Mouse (Mus musculus): ENCODE data around the gene Srgap2. TPM values are rescaled to one million over a fixed set of nuclear protein-coding genes. Genes with fewer than 3 reads are reported as not detected.
"Not testable (repeated sequence)": the region's sequence is repeated elsewhere in the genome, so short reads cannot be mapped to it uniquely, and the experiment has no call there.

Srgap2 gene
- polyA plus RNA-seq, 1 experiment, result 188 TPM

DNA sequence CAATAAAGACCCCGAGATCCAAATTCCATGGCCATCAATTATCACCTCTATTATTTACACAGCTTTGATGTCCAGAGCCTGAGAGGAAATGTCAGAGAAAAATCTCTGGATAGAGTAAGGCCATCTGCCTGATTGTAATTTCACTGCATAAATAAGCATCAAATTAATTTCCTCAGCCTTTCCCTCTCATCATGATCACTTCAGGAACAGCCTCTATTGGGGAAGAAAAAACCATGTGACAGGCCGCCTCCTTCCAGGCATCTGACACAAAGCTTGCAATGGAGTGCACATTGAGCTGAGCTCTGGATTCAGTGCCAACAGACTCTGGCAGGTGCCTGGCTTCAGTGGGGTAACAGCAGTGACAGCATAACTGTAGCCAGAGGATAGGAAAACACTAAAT lies 175.7 kb downstream of the Srgap2 start:
- TF ChIP-seq POLR2A (IDR thresholded peaks at IDR 0.05; ENCODE audit: borderline replicate concordance, low read depth, low read length) (no peak), CTCF (IDR thresholded peaks at IDR 0.05; ENCODE audit: low read depth, low read length) (no peak)
- H3K27ac ChIP-seq (ENCODE audit: insufficient read depth, low read depth, low read length), result no peak overlapping the region
- H3K4me3 ChIP-seq (ENCODE audit: insufficient read depth, low read length), result no peak overlapping the region

DNA sequence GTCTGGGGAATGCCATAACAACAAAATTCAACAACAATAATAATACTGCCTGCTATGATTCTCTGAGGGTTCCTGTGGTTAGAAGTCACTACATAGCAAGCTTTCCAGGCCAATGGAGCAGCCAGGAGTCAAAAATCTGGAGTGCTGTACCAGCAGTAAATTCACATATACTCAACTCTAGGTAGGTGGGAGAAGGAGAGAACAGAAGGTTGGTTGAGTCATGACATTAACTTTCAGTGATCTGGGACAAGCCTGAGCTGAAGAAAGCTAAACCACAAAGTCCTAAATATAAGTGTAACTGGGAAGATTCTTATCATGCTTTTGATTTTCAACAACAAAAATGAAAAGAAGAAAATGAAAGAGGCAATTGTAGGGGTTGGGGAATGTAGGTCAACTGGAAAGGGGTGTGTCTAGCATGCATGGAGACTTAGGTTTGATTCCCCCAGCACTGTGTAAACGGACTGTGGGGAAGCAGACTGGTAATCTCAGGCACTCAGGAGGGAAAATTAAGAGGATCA lies 177.1 kb downstream of the Srgap2 start:
- H3K4me1 ChIP-seq (ENCODE audit: control insufficient read depth, insufficient read depth, low read length), result peaks cover 26% of the 10 kb centered on the region
- no peak overlapping the region for H3K27ac ChIP-seq (ENCODE audit: insufficient read depth, low read depth, low read length)
- no peak for TF ChIP-seq CTCF (IDR thresholded peaks at IDR 0.05; ENCODE audit: low read depth, low read length)
- TF ChIP-seq POLR2A (IDR thresholded peaks at IDR 0.05; ENCODE audit: borderline replicate concordance, low read depth, low read length), result no peak
- H3K4me3 ChIP-seq (ENCODE audit: insufficient read depth, low read length), result no peak overlapping the region

More for the DNA sequence above, 175.7 kb downstream of the Srgap2 start:
- H3K4me1 ChIP-seq (ENCODE audit: control insufficient read depth, insufficient read depth, low read length), result peaks cover 13% of the 10 kb centered on the region

DNA sequence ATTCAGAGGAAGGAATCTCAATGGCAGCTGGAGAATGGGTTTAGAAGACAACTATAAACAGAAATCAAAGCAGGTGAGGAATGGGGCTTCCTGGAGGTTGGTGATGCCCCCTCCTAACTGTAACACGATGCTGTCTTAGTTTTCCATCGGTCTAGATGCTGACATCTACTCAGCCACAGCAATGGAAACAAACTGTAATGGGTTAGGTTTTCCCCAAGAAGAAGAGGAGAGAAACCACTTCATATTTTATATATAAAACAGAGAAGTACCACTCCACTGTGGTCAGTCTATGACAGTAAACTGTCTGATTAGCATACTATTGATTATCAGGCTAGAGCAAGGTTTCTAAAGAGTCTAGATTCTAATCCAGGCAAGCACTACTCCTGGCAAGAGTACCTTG lies 179.4 kb downstream of the Srgap2 start:
- peaks cover 31% of the 10 kb centered on the region for H3K4me1 ChIP-seq (ENCODE audit: control insufficient read depth, insufficient read depth, low read length)

DNA sequence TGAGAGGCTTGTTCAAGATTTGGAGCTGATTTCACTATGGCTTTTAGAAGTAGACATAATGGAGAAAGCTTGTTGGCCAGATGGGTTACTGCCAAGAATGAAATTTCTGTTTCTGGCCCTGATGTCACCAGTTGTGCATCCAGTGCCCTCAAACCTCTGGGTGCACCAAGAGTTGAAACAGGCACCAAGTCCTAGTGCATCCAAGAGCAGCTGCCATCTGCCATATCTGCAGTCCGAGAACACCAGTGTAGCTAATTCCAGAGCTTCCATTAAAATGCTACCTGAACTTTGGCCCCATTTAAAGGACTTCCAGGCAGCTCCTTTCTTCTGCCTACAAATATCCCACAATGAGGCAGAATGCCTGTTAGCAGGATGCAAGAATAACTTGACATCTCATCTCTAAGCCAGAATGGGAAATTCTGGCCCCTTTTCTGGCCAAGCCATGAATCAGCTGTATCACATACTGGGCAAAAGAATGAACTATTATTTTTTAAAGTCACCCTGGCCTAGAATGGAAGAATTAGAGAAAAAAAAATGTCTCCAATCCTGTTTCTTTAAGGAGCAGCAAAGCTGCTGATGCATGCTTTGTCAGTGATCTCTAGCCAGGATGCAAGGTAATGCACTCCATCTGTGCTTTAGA lies 180.1 kb downstream of the Srgap2 start:
- no peak for TF ChIP-seq POLR2A (IDR thresholded peaks at IDR 0.05; ENCODE audit: borderline replicate concordance, low read depth, low read length)
- no peak for TF ChIP-seq CTCF (IDR thresholded peaks at IDR 0.05; ENCODE audit: low read depth, low read length)
- H3K4me1 ChIP-seq (ENCODE audit: control insufficient read depth, insufficient read depth, low read length), result peaks cover 31% of the 10 kb centered on the region
- no peak overlapping the region for H3K4me3 ChIP-seq (ENCODE audit: insufficient read depth, low read length)
- H3K27ac ChIP-seq (ENCODE audit: insufficient read depth, low read depth, low read length), result no peak overlapping the region

More for the DNA sequence above, 179.4 kb downstream of the Srgap2 start:
- H3K4me3 ChIP-seq (ENCODE audit: insufficient read depth, low read length), result no peak overlapping the region
- no peak for TF ChIP-seq CTCF (IDR thresholded peaks at IDR 0.05; ENCODE audit: low read depth, low read length)
- no peak for TF ChIP-seq POLR2A (IDR thresholded peaks at IDR 0.05; ENCODE audit: borderline replicate concordance, low read depth, low read length)
- H3K27ac ChIP-seq (ENCODE audit: insufficient read depth, low read depth, low read length), result no peak overlapping the region

DNA sequence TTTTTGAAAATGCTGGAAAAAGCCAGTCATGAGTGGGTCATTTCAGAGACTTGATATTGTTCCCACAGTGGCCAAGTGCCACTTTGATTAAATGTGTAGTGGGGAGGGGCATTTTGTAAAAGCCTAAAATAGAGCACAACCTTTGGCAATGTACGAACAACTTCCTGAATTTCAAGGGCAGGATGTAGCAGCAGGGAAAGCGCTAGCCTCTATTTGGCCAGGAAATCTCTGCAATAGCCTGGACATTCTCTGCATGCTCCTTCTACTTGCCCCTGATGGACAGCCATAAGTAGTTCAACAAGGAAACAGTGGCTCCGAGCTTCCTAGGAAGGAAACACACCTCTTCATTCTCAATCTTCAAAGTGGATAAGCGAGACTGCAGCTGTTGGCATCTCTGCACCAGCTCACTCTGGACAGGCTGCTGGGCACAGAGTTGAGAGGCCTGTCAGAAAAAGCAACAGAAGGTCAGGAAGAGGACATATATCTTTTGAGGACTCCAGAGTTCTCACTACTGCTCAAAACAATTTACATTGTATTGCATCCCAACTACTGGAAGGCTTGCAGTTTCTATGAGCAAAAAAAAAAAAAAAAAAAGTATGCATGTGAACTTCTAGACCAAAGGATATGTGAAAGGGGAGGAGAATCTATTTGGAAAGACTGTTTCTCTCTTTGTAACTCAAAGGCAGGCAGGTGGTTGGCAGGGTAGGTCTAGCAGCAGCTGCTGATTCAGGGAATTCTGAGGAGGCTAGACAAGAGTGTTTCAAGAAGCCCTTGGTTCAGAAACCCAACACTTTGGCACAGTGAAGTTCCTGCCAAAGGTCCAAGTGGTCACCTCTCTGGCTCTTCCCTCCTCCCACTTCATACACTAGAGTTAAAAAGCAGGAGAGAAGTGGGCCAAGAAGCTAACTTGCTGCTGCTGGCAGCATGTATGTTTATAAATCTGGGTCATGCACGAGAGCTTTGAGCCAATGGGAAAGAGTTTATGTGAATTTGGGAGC lies 181.4 kb downstream of the Srgap2 start:
- Histone ChIP-seq H3K4me3 (ENCODE audit: insufficient read depth, low read length) (no peak overlapping the region), H3K27ac (ENCODE audit: insufficient read depth, low read depth, low read length) (peak overlapping the region; percentile 63), H3K4me1 (ENCODE audit: control insufficient read depth, insufficient read depth, low read length) (peaks cover 31% of the 10 kb centered on the region)
- TF ChIP-seq CTCF (IDR thresholded peaks at IDR 0.05; ENCODE audit: low read depth, low read length) (no peak), POLR2A (IDR thresholded peaks at IDR 0.05; ENCODE audit: borderline replicate concordance, low read depth, low read length) (no peak)

DNA sequence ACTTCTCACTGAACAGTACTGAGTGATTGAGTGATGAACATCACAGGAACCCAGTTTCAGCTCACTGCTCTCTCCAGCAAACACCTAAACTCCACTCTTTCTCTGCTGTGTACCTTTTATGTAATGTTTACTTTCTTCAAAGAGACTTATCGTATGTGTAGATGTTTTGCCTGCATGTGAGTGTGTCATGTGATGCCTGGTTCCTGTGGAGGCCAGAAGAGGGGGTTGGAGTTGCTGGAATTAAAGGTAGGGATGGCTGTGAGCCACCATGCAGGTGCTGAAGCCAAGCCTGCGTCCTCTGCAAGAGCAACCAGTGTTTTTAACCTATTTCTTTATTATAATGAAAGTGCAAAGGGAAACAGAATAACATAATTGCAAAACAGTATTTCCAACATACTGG lies 182.5 kb downstream of the Srgap2 start:
- no peak overlapping the region for H3K4me3 ChIP-seq (ENCODE audit: insufficient read depth, low read length)
- no peak for TF ChIP-seq POLR2A (IDR thresholded peaks at IDR 0.05; ENCODE audit: borderline replicate concordance, low read depth, low read length)
- no peak for TF ChIP-seq CTCF (IDR thresholded peaks at IDR 0.05; ENCODE audit: low read depth, low read length)
- H3K4me1 ChIP-seq (ENCODE audit: control insufficient read depth, insufficient read depth, low read length), result peaks cover 36% of the 10 kb centered on the region
- no peak overlapping the region for H3K27ac ChIP-seq (ENCODE audit: insufficient read depth, low read depth, low read length)

- H3K4me3 ChIP-seq (ENCODE audit: insufficient read depth, low read length), result no peak overlapping the region
- TF ChIP-seq POLR2A (IDR thresholded peaks at IDR 0.05; ENCODE audit: borderline replicate concordance, low read depth, low read length) (no peak), CTCF (IDR thresholded peaks at IDR 0.05; ENCODE audit: low read depth, low read length) (no peak)
- H3K27ac ChIP-seq (ENCODE audit: insufficient read depth, low read depth, low read length), result no peak overlapping the region
- H3K4me1 ChIP-seq (ENCODE audit: control insufficient read depth, insufficient read depth, low read length), result peaks cover 17% of the 10 kb centered on the region
These were observed 191.1 kb downstream of the Srgap2 start for GRCm38 (mm10) chr1:131336017-131336416.

DNA sequence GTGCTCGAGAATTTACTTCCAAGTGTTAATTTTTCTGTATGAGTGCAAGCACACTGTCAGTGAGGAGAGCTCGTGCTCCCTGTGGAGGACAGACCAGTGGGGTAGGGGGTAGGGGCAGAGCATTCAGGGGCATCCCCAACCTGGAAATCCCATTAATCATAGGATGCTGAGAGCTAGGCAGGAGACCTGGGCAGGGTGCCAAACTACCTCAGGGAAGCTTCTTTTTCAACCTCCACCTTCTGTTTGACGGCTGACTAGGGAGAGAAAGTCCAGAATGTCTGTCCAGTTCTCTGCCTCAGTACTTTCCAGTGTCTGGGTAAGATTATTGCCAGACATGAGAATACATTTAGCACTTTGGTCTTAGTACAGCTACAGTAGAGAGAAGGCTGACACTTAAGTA lies 191.5 kb downstream of the Srgap2 start:
- Histone ChIP-seq H3K4me1 (ENCODE audit: control insufficient read depth, insufficient read depth, low read length) (peaks cover 17% of the 10 kb centered on the region), H3K27ac (ENCODE audit: insufficient read depth, low read depth, low read length) (no peak overlapping the region), H3K4me3 (ENCODE audit: insufficient read depth, low read length) (no peak overlapping the region)
- TF ChIP-seq POLR2A (IDR thresholded peaks at IDR 0.05; ENCODE audit: borderline replicate concordance, low read depth, low read length) (no peak), CTCF (IDR thresholded peaks at IDR 0.05; ENCODE audit: low read depth, low read length) (no peak)

DNA sequence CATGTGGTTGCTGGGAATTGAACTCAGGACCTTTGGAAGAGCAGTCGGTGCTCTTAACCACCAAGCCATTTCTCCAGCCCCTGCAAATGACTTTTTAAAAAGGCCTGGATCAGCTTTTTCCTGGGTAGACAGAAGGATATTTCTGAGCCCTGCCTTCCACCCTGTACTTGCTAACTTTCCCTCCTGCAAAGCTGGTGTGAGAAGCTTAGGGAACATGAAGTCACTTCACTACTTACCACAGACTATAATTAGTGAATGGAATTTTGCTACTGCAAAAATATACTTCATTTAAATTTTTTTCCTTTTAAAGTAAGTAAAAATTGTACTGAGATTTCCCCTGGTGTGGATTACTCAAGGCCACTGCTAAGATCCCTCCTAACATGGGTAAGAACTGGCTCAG lies 196.0 kb downstream of the Srgap2 start:
- TF ChIP-seq CTCF (IDR thresholded peaks at IDR 0.05; ENCODE audit: low read depth, low read length) (no peak), POLR2A (IDR thresholded peaks at IDR 0.05; ENCODE audit: borderline replicate concordance, low read depth, low read length) (no peak)
- Histone ChIP-seq H3K4me3 (ENCODE audit: insufficient read depth, low read length) (no peak overlapping the region), H3K27ac (ENCODE audit: insufficient read depth, low read depth, low read length) (no peak overlapping the region), H3K4me1 (ENCODE audit: control insufficient read depth, insufficient read depth, low read length) (peaks cover 4% of the 10 kb centered on the region)

- not testable (repeated sequence) for H3K4me3 ChIP-seq (ENCODE audit: insufficient read depth, low read length); H3K4me1 ChIP-seq (ENCODE audit: control insufficient read depth, insufficient read depth, low read length); H3K27ac ChIP-seq (ENCODE audit: insufficient read depth, low read depth, low read length)
These were observed 198.1 kb downstream of the Srgap2 start for GRCm38 (mm10) chr1:131329093-131329492.

All from bone marrow macrophage, adult 2 months (primary cell).